Mouse (Mus musculus): Measurements from ENCODE around the gene Tsga10ip. TPM values are rescaled to one million over a fixed set of nuclear protein-coding genes. Genes with fewer than 3 reads are reported as not detected.

Gene Tsga10ip
- total and polyA plus RNA-seq, 2 experiments: not detected

GRCm38 (mm10) chr19:5425906-5426565, 23.7 kb upstream of the Tsga10ip start:
- WGBS: 85% methylated on average over 18 of the region's 18 CpGs
- TF ChIP-seq CTCF (IDR thresholded peaks at IDR 0.05; ENCODE audit: low read depth, low read length): no peak
- no peak for TF ChIP-seq POLR2A (IDR thresholded peaks at IDR 0.05; ENCODE audit: extremely low read depth, insufficient read depth, low read length)
- H3K4me3 ChIP-seq (ENCODE audit: insufficient read depth, low read depth, low read length): peak overlapping the region; percentile 96
- no peak for DNase-seq (ENCODE audit: extremely low read depth, low read depth, low spot score)
- no peaks in the 10 kb centered on the region; the same call in 1 of the 2 replicates for H3K36me3 ChIP-seq (ENCODE audit: control insufficient read depth, insufficient read depth, low read length)
- H3K9ac ChIP-seq (ENCODE audit: low read depth, low read length): peak overlapping the region; percentile 99
- no peaks in the 10 kb centered on the region for H3K27me3 ChIP-seq (ENCODE audit: control insufficient read depth, insufficient read depth, low read length)
- H3K27ac ChIP-seq (replicated peaks; ENCODE audit: insufficient read depth, low read depth, low read length): peak overlapping the region; percentile 83; the same call in 1 of the 2 replicates
- H3K79me2 ChIP-seq (ENCODE audit: control insufficient read depth, insufficient read depth, low read length): peaks cover 14% of the 10 kb centered on the region; the same call in 1 of the 2 replicates
- peaks cover 14% of the 10 kb centered on the region for H3K4me1 ChIP-seq (ENCODE audit: control insufficient read depth, insufficient read depth, low read length)

- H3K4me1 ChIP-seq (ENCODE audit: control insufficient read depth, insufficient read depth, low read length): peaks cover 14% of the 10 kb centered on the region
- TF ChIP-seq CTCF (IDR thresholded peaks at IDR 0.05; ENCODE audit: low read depth, low read length) (no peak), POLR2A (IDR thresholded peaks at IDR 0.05; ENCODE audit: extremely low read depth, insufficient read depth, low read length) (peak; percentile 36; the same call in 1 of the 2 replicates)
- peaks cover 14% of the 10 kb centered on the region; the same call in 1 of the 2 replicates for H3K79me2 ChIP-seq (ENCODE audit: control insufficient read depth, insufficient read depth, low read length)
- H3K36me3 ChIP-seq (ENCODE audit: control insufficient read depth, insufficient read depth, low read length): peaks cover under 1% of the 10 kb centered on the region
- H3K27me3 ChIP-seq (ENCODE audit: control insufficient read depth, insufficient read depth, low read length): no peaks in the 10 kb centered on the region
- H3K27ac ChIP-seq (replicated peaks; ENCODE audit: insufficient read depth, low read depth, low read length): peak within 1 kb of the TSS; percentile 83
- DNase-seq (ENCODE audit: extremely low read depth, low read depth, low spot score): peak; percentile 88
- peak within 1 kb of the TSS; percentile 99 for H3K9ac ChIP-seq (ENCODE audit: low read depth, low read length)
- WGBS: under 1% methylated on average over 77 of the region's 87 CpGs
- peak within 1 kb of the TSS; percentile 96 for H3K4me3 ChIP-seq (ENCODE audit: insufficient read depth, low read depth, low read length)
Measured at GRCm38 (mm10) chr19:5424782-5425741, 22.7 kb upstream of the Tsga10ip start, which contains the start of the genes Drap1 and AI837181. Gene Drap1, minus strand, starts transcription at chr19:5424979. Gene AI837181, plus strand, starts transcription at chr19:5425144.

GRCm38 (mm10) chr19:5424092-5424781, 21.9 kb upstream of the Tsga10ip start:
- 1% methylated on average over 39 of the region's 48 CpGs for WGBS
- H3K9ac ChIP-seq (ENCODE audit: low read depth, low read length): peak overlapping the region; percentile 86
- peaks cover 14% of the 10 kb centered on the region for H3K4me1 ChIP-seq (ENCODE audit: control insufficient read depth, insufficient read depth, low read length)
- peaks cover 14% of the 10 kb centered on the region; the same call in 1 of the 2 replicates for H3K79me2 ChIP-seq (ENCODE audit: control insufficient read depth, insufficient read depth, low read length)
- TF ChIP-seq POLR2A (IDR thresholded peaks at IDR 0.05; ENCODE audit: extremely low read depth, insufficient read depth, low read length): no peak
- H3K4me3 ChIP-seq (ENCODE audit: insufficient read depth, low read depth, low read length): peak overlapping the region; percentile 87
- peak; percentile 53 for DNase-seq (ENCODE audit: extremely low read depth, low read depth, low spot score)
- peak overlapping the region; percentile 79 for H3K27ac ChIP-seq (replicated peaks; ENCODE audit: insufficient read depth, low read depth, low read length)
- H3K36me3 ChIP-seq (ENCODE audit: control insufficient read depth, insufficient read depth, low read length): peaks cover 7% of the 10 kb centered on the region
- H3K27me3 ChIP-seq (ENCODE audit: control insufficient read depth, insufficient read depth, low read length): no peaks in the 10 kb centered on the region

- Histone ChIP-seq H3K27me3 (ENCODE audit: control insufficient read depth, insufficient read depth, low read length) (no peaks in the 10 kb centered on the region), H3K27ac (replicated peaks; ENCODE audit: insufficient read depth, low read depth, low read length) (no peak overlapping the region; the same call in 1 of the 2 replicates), H3K36me3 (ENCODE audit: control insufficient read depth, insufficient read depth, low read length) (peaks cover 7% of the 10 kb centered on the region), H3K79me2 (ENCODE audit: control insufficient read depth, insufficient read depth, low read length) (peaks cover 14% of the 10 kb centered on the region; the same call in 1 of the 2 replicates), H3K4me1 (ENCODE audit: control insufficient read depth, insufficient read depth, low read length) (peaks cover 14% of the 10 kb centered on the region), H3K4me3 (ENCODE audit: insufficient read depth, low read depth, low read length) (peak overlapping the region; percentile 87), H3K9ac (ENCODE audit: low read depth, low read length) (peak overlapping the region; percentile 86)
- 56% methylated on average over 12 of the region's 12 CpGs for WGBS
- no peak for DNase-seq (ENCODE audit: extremely low read depth, low read depth, low spot score)
- TF ChIP-seq CTCF (IDR thresholded peaks at IDR 0.05; ENCODE audit: low read depth, low read length): no peak
- TF ChIP-seq POLR2A (IDR thresholded peaks at IDR 0.05; ENCODE audit: extremely low read depth, insufficient read depth, low read length): 0 out of 2 replicates have a peak, but pooled peaks have one; percentile 9
Measured at GRCm38 (mm10) chr19:5423561-5423960, 21.2 kb upstream of the Tsga10ip start.

- peaks cover 14% of the 10 kb centered on the region for H3K4me1 ChIP-seq (ENCODE audit: control insufficient read depth, insufficient read depth, low read length)
- TF ChIP-seq CTCF (IDR thresholded peaks at IDR 0.05; ENCODE audit: low read depth, low read length) (no peak), POLR2A (IDR thresholded peaks at IDR 0.05; ENCODE audit: extremely low read depth, insufficient read depth, low read length) (no peak)
- H3K4me3 ChIP-seq (ENCODE audit: insufficient read depth, low read depth, low read length): no peak overlapping the region
- H3K27ac ChIP-seq (replicated peaks; ENCODE audit: insufficient read depth, low read depth, low read length): no peak overlapping the region
- peaks cover 13% of the 10 kb centered on the region for H3K36me3 ChIP-seq (ENCODE audit: control insufficient read depth, insufficient read depth, low read length)
- no peak for DNase-seq (ENCODE audit: extremely low read depth, low read depth, low spot score)
- 88% methylated on average over 9 of the region's 9 CpGs for WGBS
- H3K9ac ChIP-seq (ENCODE audit: low read depth, low read length): no peak overlapping the region
- peaks cover 14% of the 10 kb centered on the region; the same call in 1 of the 2 replicates for H3K79me2 ChIP-seq (ENCODE audit: control insufficient read depth, insufficient read depth, low read length)
- H3K27me3 ChIP-seq (ENCODE audit: control insufficient read depth, insufficient read depth, low read length): no peaks in the 10 kb centered on the region
Measured at GRCm38 (mm10) chr19:5422895-5423443, 20.6 kb upstream of the Tsga10ip start.
